Mouse (Mus musculus): Measurements from ENCODE around the gene 2210011C24Rik. TPM values are rescaled to one million over a fixed set of nuclear protein-coding genes. Genes with fewer than 3 reads are reported as not detected.
"Not testable (repeated sequence)": the region's sequence is repeated elsewhere in the genome, so short reads cannot be mapped to it uniquely, and the experiment has no call there.

2210011C24Rik gene
- polyA plus RNA-seq, 1 experiment from 2014 or later: 4.7 TPM

DNA sequence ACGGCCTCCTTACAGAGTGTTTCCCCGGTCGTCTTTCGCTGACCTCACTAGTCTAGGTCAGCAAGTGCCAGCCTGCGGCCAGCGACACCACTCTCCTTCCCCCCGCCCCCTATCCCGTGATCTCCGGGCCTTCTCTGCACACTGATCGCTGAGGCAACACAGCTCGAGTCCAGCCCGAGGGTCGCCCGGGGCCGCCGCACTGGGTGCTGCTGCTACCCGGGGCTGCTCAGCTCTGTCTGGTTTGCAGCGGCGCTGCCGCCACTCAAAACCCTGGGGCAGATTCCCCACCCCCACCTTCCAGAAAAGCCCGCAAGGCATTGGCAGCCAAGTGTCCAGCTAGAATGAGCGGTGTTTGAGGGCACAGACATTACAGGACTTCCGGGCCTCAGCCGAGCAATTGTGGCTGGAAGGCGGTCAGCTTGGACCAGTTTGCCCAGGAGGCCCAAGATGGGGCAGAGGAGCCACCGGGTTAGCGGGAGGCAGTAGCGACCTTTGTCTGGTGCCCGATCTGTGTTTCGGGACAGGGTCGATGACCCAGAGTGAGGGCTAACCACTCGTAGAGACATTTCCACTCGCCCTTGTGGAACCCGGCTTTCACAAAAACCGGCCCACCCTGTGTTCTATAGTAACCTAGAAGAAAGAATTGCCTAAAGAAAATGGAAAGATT is 661 bp upstream of the 2210011C24Rik start:
- ATAC-seq: peak; percentile 6; the same call in 1 of the 2 replicates
- Histone ChIP-seq H3K36me3 (ENCODE audit: control insufficient read depth, insufficient read depth) (no peaks in the 10 kb centered on the region), H3K27ac (ENCODE audit: low read depth, low read length) (no peak overlapping the region), H3K4me3 (ENCODE audit: low read depth, low read length) (peak overlapping the region; percentile 52), H3K4me2 (replicated peaks; ENCODE audit: low read depth) (peak overlapping the region; percentile 91), H3K9ac (ENCODE audit: low read depth, low read length) (no peak overlapping the region; the same call in 1 of the 2 replicates), H3K9me3 (ENCODE audit: control insufficient read depth) (no peaks in the 10 kb centered on the region), H3K27me3 (replicated peaks; ENCODE audit: control insufficient read depth, insufficient read depth, low read length) (peaks cover 36% of the 10 kb centered on the region), H3K4me1 (replicated peaks; ENCODE audit: control insufficient read depth, insufficient read depth, low read length) (peaks cover 10% of the 10 kb centered on the region)
- no peak for TF ChIP-seq CTCF (IDR thresholded peaks at IDR 0.05; ENCODE audit: low read depth)
- WGBS: 23% methylated on average over 35 of the region's 35 CpGs

DNA sequence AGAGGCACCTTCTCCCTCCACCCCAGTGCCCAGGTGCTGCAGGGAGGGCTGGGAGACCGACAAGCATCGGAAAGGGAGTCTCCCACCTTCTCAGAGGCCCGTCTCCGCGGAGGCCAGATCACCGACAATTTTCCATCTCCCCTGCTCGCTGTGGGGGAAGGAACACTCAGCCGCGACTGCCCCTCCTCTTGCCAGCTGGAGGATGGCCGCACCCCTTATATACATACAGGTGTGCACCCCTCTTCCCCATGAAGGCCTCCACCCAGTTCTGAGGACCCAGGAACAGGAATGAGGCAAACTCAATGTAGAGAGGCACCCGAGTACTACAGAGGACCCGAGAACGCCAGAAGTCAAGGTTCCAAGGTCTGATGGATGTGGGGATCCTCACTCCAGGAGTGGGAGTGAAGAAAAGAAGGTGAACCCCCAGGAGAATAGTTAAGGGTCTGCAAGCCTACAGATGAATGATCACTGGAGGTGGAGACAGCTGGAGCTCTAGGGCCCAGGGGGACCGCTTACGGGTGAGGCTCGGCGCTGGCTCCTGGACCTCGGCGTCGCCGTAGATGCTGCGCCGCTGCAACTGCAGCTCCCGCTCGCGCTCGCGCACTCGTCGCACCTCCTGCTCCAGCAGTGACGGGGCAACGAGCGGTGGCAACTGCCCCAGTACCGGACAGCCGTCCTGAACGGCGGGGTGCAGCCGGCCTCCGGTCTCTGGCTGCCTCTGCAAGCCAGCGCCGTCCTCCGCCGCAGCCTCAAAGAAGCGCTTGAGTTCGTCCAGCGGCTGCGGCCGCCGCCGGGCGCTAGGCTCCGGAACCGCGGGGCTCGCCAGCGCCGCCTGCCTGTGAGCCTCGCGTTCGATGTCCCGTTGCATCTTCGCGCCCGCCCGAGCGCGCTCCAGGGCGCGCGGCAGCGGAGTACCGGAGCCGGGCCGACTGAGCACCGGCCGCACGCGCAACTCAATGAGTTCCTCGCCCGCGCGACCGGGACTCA is 1.1 kb downstream of the 2210011C24Rik start:
- ATAC-seq: peak; percentile 59
- H3K36me3 ChIP-seq (ENCODE audit: control insufficient read depth, insufficient read depth): no peaks in the 10 kb centered on the region
- H3K9ac ChIP-seq (ENCODE audit: low read depth, low read length): peak overlapping the region; percentile 17; the same call in 1 of the 2 replicates
- H3K27me3 ChIP-seq (replicated peaks; ENCODE audit: control insufficient read depth, insufficient read depth, low read length): peaks cover 36% of the 10 kb centered on the region
- TF ChIP-seq CTCF (IDR thresholded peaks at IDR 0.05; ENCODE audit: low read depth): peak; percentile 86
- under 1% methylated on average over 76 of the region's 83 CpGs for WGBS
- peak overlapping the region; percentile 91 for H3K4me2 ChIP-seq (replicated peaks; ENCODE audit: low read depth)
- no peaks in the 10 kb centered on the region for H3K9me3 ChIP-seq (ENCODE audit: control insufficient read depth)
- peaks cover 10% of the 10 kb centered on the region for H3K4me1 ChIP-seq (replicated peaks; ENCODE audit: control insufficient read depth, insufficient read depth, low read length)
- peak overlapping the region; percentile 52 for H3K4me3 ChIP-seq (ENCODE audit: low read depth, low read length)
- H3K27ac ChIP-seq (ENCODE audit: low read depth, low read length): no peak overlapping the region

DNA sequence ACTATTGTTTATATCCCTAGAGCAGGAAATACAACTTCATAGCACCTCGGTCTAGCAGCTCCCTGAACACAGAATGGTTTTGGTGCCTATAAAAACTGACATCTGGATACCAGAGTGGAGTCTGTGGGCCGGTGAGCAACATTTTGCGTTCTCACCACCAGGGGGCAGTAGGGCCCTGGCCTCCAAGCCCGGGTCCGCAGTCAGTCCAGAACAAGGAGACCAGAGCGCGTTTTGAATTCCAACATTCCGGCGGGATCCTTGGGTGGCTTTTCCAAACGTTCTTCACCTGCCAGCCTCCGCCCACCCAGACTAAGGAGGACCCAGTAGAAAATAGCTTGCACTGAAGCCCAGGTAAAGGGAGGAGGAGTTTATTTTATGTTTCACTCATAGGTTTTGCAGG is 2.1 kb downstream of the 2210011C24Rik start:
- no peak for ATAC-seq
- Histone ChIP-seq H3K4me2 (replicated peaks; ENCODE audit: low read depth) (peak overlapping the region; percentile 91; the same call in 1 of the 2 replicates), H3K4me3 (ENCODE audit: low read depth, low read length) (peak overlapping the region; percentile 52; the same call in 1 of the 2 replicates), H3K9me3 (ENCODE audit: control insufficient read depth) (no peaks in the 10 kb centered on the region), H3K9ac (ENCODE audit: low read depth, low read length) (no peak overlapping the region), H3K27me3 (replicated peaks; ENCODE audit: control insufficient read depth, insufficient read depth, low read length) (peaks cover 36% of the 10 kb centered on the region), H3K36me3 (ENCODE audit: control insufficient read depth, insufficient read depth) (no peaks in the 10 kb centered on the region), H3K4me1 (replicated peaks; ENCODE audit: control insufficient read depth, insufficient read depth, low read length) (peaks cover 10% of the 10 kb centered on the region), H3K27ac (ENCODE audit: low read depth, low read length) (no peak overlapping the region)
- peak; percentile 98 for TF ChIP-seq CTCF (IDR thresholded peaks at IDR 0.05; ENCODE audit: low read depth)
- WGBS: under 1% methylated on average over 11 of the region's 11 CpGs

- Histone ChIP-seq H3K4me2 (replicated peaks; ENCODE audit: low read depth) (no peak overlapping the region), H3K9ac (ENCODE audit: low read depth, low read length) (no peak overlapping the region), H3K27ac (ENCODE audit: low read depth, low read length) (no peak overlapping the region), H3K9me3 (ENCODE audit: control insufficient read depth) (no peaks in the 10 kb centered on the region), H3K36me3 (ENCODE audit: control insufficient read depth, insufficient read depth) (no peaks in the 10 kb centered on the region), H3K4me1 (replicated peaks; ENCODE audit: control insufficient read depth, insufficient read depth, low read length) (peaks cover 13% of the 10 kb centered on the region), H3K27me3 (replicated peaks; ENCODE audit: control insufficient read depth, insufficient read depth, low read length) (peaks cover 33% of the 10 kb centered on the region), H3K4me3 (ENCODE audit: low read depth, low read length) (no peak overlapping the region)
- 29% methylated on average over 7 of the region's 7 CpGs for WGBS
- peak; percentile 65 for TF ChIP-seq CTCF (IDR thresholded peaks at IDR 0.05; ENCODE audit: low read depth)
- no peak for ATAC-seq
Measured at GRCm38 (mm10) chr8:84008362-84008761, 3.6 kb downstream of the 2210011C24Rik start.

DNA sequence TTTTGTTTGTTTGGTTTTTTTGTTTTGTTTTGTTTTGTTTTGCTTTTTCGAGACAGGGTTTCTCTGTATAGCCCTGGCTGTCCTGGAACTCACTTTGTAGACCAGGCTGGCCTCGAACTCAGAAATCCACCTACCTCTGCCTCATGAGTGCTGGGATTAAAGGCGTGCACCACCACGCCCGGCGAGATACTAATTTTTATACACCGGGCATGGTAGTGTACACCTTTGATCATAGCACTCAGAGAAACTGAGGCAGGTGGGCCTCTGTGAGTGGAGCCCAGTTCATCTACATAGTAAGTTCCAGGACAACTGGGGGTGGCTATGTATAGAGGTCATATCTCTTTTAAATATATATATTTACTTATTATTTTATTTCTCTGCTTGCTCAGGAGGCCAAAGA is 6.5 kb downstream of the 2210011C24Rik start:
- 91% methylated on average over 7 of the region's 7 CpGs for WGBS
- not testable (repeated sequence) for ATAC-seq; H3K27me3 ChIP-seq (replicated peaks; ENCODE audit: control insufficient read depth, insufficient read depth, low read length); H3K4me1 ChIP-seq (replicated peaks; ENCODE audit: control insufficient read depth, insufficient read depth, low read length); H3K9ac ChIP-seq (ENCODE audit: low read depth, low read length); H3K4me3 ChIP-seq (ENCODE audit: low read depth, low read length); H3K36me3 ChIP-seq (ENCODE audit: control insufficient read depth, insufficient read depth); H3K27ac ChIP-seq (ENCODE audit: low read depth, low read length); H3K9me3 ChIP-seq (ENCODE audit: control insufficient read depth)
- peak overlapping the region; percentile 93; the same call in 1 of the 2 replicates for H3K4me2 ChIP-seq (replicated peaks; ENCODE audit: low read depth)
